Mouse (Mus musculus) spleen, adult 12 weeks (tissue): ENCODE measurements around the gene Kbtbd8.

Experiments used
- DNase-seq: peaks from one replicate; pipeline ENCODE4 v3.0.0; 2022; ENCODE audit warnings: low spot score

The Kbtbd8 gene

DNA sequence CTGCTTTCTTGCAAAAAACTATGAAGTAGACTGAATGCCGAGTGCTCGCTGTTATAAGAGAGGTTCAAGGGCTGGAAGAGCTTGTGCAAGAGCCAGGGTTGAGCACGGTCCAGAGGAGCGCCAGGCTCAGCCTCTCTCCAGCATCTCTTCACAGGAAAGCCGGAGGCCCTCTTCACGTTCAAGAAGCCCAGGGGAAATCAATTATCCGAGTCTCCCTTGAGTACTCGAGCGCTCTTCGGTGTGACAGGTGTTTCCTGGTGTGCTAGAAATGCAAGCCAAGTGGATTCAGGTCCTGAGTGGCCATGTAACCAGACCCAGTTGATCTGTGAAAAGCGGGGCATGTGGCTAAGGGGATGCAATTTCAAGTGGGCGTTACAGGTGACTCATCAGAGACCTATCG is at the start of gene Kbtbd8:
Kbtbd8 (plus strand) TSS at position 295 of the 400 bp plus-strand sequence.
- no peak for DNase-seq

DNA sequence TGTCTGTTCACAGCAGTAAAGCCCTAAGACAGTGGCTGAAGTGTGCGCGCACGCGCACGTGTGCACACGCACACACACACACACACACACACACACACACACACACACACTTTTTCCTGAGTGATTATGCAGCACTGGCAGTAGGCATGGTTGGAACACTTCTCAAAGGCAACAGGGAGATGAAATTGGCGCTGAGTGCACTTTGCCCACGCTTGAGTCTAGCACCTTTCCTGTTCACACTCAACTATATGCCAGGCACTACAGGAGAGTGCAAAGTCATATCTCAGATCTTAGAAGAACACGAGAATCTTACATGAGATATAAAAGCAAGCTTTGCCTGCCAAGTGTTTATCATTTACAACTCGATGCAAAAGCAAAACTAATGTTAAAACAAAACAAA is 47.3 kb upstream of the Kbtbd8 start:
- no peak for DNase-seq

DNA sequence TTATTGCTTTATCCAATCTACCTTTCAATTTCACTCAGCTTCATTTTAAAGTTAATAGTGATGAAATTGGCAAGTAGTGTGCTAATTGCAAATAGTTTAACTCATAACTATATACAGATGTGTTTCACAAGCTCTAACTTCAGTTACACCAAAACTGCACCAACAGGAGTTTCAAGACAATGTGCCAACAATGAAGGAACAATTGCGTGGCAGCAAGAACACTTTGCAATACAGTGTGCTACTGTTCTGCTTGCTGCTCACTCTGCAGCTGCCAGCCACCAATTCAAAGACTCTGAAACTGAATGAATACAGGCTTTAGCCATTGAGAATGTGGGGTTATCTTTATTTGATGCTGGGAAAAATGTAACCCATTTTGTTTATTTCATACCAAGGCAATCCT is 31.8 kb upstream of the Kbtbd8 start:
- DNase-seq = no peak

- DNase-seq = no peak
These were observed 29.7 kb upstream of the Kbtbd8 start for GRCm38 (mm10) chr6:95087154-95087846.

- no peak for DNase-seq
These were observed 29.0 kb upstream of the Kbtbd8 start for GRCm38 (mm10) chr6:95088075-95088474.

DNA sequence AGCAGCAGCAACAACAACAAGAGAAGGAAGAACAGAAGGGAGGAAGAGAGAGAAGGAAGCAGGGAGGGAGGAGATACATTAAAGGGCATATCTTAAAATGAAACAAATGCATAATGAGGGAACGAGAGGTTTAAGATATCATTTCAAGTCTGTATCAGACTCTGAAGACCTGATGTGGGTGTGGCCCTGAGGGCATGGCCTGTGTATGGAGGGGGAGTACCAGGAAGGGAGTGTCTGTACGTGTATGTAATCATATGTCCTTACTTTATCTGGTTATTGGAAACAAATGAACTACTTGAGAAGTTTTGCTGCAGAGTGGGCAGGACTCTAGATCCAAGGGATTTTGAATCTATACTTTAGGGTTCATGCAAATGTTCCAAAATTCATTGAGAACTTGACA is 22.3 kb upstream of the Kbtbd8 start:
- DNase-seq = no peak

- peak; percentile 42 for DNase-seq
These were observed 18.5 kb upstream of the Kbtbd8 start for GRCm38 (mm10) chr6:95098366-95099109.

DNA sequence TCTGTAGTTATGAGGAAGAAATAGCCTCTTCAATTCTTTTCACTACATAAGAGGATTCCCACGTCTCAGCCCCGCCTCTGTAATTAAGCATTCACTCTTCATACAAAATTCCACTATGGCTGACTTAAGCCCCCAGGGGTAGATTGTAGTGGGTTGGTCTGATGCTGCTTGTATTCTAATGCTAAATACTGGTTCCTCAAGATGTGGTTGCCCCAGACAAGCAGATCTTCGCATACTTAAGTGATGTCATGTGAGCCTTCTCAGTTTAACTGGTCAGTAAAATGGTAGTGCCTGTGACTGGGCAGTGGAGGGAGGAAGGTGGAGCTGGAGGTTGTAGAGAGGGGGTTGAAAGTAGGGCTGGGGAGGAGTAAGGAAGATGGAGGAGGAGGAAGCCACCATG is 13.3 kb upstream of the Kbtbd8 start:
- DNase-seq = no peak

GRCm38 (mm10) chr6:95108437-95108836 is 8.6 kb upstream of the Kbtbd8 start:
- DNase-seq = no peak

- no peak for DNase-seq
These were observed 7.2 kb upstream of the Kbtbd8 start for GRCm38 (mm10) chr6:95109691-95110450.

DNA sequence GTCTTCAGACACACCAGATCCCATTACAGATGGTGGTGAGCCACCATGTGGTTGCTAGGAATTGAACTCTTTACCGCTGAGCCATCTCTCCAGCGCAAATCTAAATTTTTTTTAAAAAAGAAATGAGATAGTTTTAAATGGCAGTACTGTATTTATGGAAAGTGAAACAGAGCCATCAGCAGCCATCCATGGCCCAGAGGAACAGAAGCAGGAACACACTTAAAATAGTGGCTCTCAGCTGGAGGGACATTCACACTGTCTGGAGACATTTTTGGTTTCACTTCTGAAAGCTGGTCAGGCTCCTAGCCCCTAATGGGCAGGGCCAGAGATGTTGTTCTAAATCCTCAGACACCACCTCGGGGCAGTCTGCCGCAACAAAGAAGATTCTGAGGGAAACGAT is 5.0 kb upstream of the Kbtbd8 start:
- no peak for DNase-seq

DNA sequence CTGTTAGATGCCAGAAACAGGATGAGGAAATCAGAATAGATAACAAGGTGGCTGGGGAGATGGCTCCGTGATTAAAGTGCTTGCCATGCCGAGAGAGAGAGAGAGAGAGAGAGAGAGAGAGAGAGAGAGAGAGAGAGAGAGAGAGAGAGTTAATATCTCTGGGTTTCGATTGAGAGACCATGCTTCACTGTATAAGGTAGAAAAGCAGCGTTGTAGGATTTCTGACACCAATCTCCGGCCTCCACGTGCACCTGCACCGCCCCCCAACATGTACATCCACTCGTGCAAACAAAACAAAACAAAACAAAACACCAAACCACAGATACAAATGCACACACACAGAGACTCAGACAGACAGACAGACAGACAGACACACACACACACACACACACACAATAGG is 527 bp upstream of the Kbtbd8 start:
- DNase-seq = no peak

- peak; percentile 91 for DNase-seq
These were observed 838 bp downstream of the Kbtbd8 start for GRCm38 (mm10) chr6:95117614-95118541.

GRCm38 (mm10) chr6:95119389-95119788 is 2.3 kb downstream of the Kbtbd8 start:
- DNase-seq = no peak

DNA sequence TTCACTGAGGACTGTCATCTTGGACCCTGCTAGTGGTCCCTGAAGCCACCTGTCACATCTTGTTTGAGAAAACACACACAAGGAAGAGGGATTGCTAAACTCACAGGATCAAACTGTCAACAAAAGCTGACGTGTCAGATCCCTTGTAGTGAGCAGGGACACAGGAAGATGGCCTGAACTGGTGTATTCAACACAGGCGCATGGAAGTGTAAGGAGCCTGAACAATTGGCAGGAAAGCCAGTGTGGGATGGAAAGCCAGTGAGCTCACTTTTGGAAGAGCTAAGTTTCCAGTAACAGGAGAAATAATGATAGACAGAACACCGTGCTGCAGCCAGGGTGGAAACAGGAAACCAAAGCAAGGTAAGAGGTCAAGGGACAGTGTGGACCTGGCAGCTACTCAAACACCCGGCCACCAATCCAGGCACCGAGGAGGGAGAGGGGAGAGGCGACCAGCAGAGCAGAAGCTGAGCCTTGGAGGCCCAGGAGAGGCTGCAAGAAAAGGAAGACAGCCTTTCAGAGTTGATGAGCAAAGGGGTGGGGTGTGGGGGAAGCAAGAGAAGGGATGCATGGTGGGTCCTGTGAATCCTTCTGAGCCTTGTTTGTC is 33.0 kb downstream of the Kbtbd8 start:
- DNase-seq = no peak

DNA sequence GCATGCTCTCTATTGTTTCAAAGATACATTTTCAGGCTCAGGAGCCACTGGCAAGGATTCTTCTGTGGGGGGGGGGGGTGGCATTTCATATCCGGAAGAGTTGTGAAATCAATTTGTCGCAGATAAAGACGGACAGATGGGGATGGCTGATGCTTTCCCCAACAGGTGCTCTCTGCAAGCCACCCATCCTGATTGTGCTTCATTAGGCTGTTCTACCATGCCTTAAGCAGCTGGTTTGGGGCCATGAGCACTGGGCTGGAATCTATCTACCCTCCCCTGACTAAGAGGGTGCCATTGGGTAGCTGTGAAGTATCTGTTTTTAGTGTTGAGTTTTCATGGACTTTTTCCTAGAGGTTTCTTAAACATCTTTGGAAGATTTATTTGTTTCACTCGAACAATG is 33.8 kb downstream of the Kbtbd8 start:
- DNase-seq = no peak

DNA sequence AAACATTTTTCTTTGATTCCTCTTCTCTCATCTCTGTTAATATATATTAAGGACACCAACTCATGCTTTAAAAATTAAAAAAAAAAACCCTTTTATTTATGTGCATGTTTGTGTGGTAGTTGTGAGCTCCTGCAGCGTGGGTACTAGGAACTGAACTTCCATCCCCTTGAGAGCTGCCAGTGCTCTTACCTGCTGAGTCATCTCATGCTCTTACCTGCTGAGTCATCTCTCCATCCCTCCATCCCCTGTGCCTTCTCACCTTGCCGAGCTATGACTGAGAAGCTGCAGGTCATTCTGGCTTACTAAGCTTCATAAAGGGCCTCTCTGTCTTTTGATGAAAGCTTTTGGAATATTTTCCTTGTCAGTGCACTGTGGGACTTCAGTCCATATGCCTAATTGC is 34.5 kb downstream of the Kbtbd8 start:
- no peak for DNase-seq

GRCm38 (mm10) chr6:95163965-95164364 is 46.9 kb downstream of the Kbtbd8 start:
- no peak for DNase-seq

- no peak for DNase-seq
These were observed 48.6 kb downstream of the Kbtbd8 start for GRCm38 (mm10) chr6:95165630-95166029.

- no peak for DNase-seq
These were observed 50.7 kb downstream of the Kbtbd8 start for GRCm38 (mm10) chr6:95167668-95168227.

DNA sequence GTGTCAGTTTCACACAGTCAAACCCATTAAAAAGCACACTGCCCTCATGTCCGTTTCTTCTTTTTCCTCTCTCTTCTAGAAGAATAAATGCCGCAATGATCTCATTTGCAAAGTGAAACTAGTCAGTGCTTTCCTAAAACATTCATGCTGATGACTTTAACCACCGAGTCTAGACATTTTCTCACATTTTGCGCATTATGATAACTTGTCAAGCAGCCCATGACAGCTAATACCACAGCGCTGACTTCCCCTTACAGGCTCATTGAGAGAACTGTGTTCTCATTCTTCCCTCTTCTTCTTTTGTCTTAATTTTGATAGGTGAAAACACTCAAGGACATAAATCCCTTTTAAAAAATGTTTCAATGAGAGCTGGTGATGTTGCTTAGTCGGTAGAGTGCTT is 52.4 kb downstream of the Kbtbd8 start:
- DNase-seq = no peak
